Mouse (Mus musculus) stomach, postnatal 0 days (tissue): ENCODE data around the gene 2210016L21Rik.

Source experiments
- CTCF ChIP-seq: IDR thresholded peaks from 2 replicates; pipeline ENCODE4 v1.5.1; 2016; ENCODE audit warnings: antibody characterized with exemption, low read depth, mild to moderate bottlenecking, moderate library complexity
- EP300 ChIP-seq: optimal IDR thresholded peaks from 2 replicates; pipeline ENCODE3; 2016; ENCODE audit warnings: antibody characterized with exemption

GRCm38 (mm10) chr5:114958069-114958468 lies 16.1 kb downstream of the 2210016L21Rik start:
- no peak for TF ChIP-seq CTCF
- no peak for TF ChIP-seq EP300
